34 mouse cellular contexts compared by ENCODE assay signal in genomic region chr1:88158430-88158829, GRCm38 (mm10). TPM values are rescaled to one million over a fixed set of nuclear protein-coding genes. Genes with fewer than 3 reads are reported as not detected.
DNase-seq lines count a peak whose midpoint lies in the region; ATAC-seq and TF ChIP-seq lines count a peak whose summit lies in the region.
"Had no signal": no experiment of that assay in that cellular context is flagged by ENCODE, and none has a peak within 500 bp of the region (broad histone marks: within the 10 kb centered on the region; RNA-seq: fewer than 3 reads in every experiment).

No protein-coding gene starts in this region.

- H3K27ac ChIP-seq in cerebellum, adult 2 months (ENCODE audit: insufficient read depth, low read length), result peak overlapping the region; percentile 51; the same call in 1 of the 2 replicates
- no peak overlapping the region for H3K27ac ChIP-seq in intestine, postnatal 0 days (ENCODE audit: low read depth, low read length)
- no peak overlapping the region for H3K27ac ChIP-seq in stomach, postnatal 0 days (replicated peaks)
- H3K27ac ChIP-seq: embryonic facial prominence, embryonic 10.5 days; embryonic facial prominence, embryonic 15.5 days; forebrain, embryonic 12.5 days; heart, adult 2 months; heart, embryonic 13.5 days; hindbrain, embryonic 10.5 days; hindbrain, embryonic 15.5 days; kidney, embryonic 15.5 days; limb, embryonic 13.5 days; lung, embryonic 15.5 days; neural tube, embryonic 15.5 days had no signal

- H3K4me2 ChIP-seq in intestine, postnatal 0 days (replicated peaks; ENCODE audit: low read depth), result no peak overlapping the region
- no peak overlapping the region for H3K4me2 ChIP-seq in stomach, postnatal 0 days (replicated peaks; ENCODE audit: low read depth)
- H3K4me2 ChIP-seq: embryonic facial prominence, embryonic 15.5 days; forebrain, embryonic 12.5 days; heart, embryonic 13.5 days; hindbrain, embryonic 15.5 days; kidney, embryonic 15.5 days; limb, embryonic 13.5 days; liver, embryonic 11.5 days; lung, embryonic 15.5 days; neural tube, embryonic 15.5 days had no signal

- H3K36me3 ChIP-seq in intestine, postnatal 0 days (ENCODE audit: control insufficient read depth, insufficient read depth), result no peaks in the 10 kb centered on the region
- no peaks in the 10 kb centered on the region for H3K36me3 ChIP-seq in stomach, postnatal 0 days (ENCODE audit: control insufficient read depth, insufficient read depth, low read length)
- H3K36me3 ChIP-seq: embryonic facial prominence, embryonic 10.5 days; embryonic facial prominence, embryonic 15.5 days; forebrain, embryonic 12.5 days; heart, embryonic 13.5 days; hindbrain, embryonic 10.5 days; hindbrain, embryonic 15.5 days; kidney, embryonic 15.5 days; limb, embryonic 13.5 days; lung, embryonic 15.5 days; neural tube, embryonic 15.5 days had no signal

- TF ChIP-seq POLR2A in cerebellum, adult 2 months (IDR thresholded peaks at IDR 0.05; ENCODE audit: borderline replicate concordance, insufficient read depth, low read length), result no peak

- H3K9me3 ChIP-seq in intestine, postnatal 0 days (ENCODE audit: control insufficient read depth), result no peaks in the 10 kb centered on the region
- no peaks in the 10 kb centered on the region for H3K9me3 ChIP-seq in stomach, postnatal 0 days (ENCODE audit: control insufficient read depth, low read length)
- H3K9me3 ChIP-seq: embryonic facial prominence, embryonic 10.5 days; embryonic facial prominence, embryonic 15.5 days; forebrain, embryonic 12.5 days; heart, embryonic 13.5 days; hindbrain, embryonic 10.5 days; hindbrain, embryonic 15.5 days; kidney, embryonic 15.5 days; limb, embryonic 13.5 days; lung, embryonic 15.5 days; neural tube, embryonic 15.5 days had no signal

- ATAC-seq in intestine, postnatal 0 days, result peak; percentile 31
- peak; percentile 98 for ATAC-seq in stomach, postnatal 0 days (ENCODE audit: low FRiP score, low TSS enrichment)

- no peak for TF ChIP-seq EP300 in stomach, postnatal 0 days (optimal IDR thresholded peaks at IDR 0.05)

- H3K4me3 ChIP-seq in cerebellum, adult 2 months (replicated peaks; ENCODE audit: insufficient read depth, low read depth, low read length), result no peak overlapping the region
- H3K4me3 ChIP-seq in intestine, postnatal 0 days (ENCODE audit: low read depth, low read length), result no peak overlapping the region
- no peak overlapping the region for H3K4me3 ChIP-seq in stomach, postnatal 0 days (ENCODE audit: low read depth, low read length)
- H3K4me3 ChIP-seq: embryonic facial prominence, embryonic 10.5 days; embryonic facial prominence, embryonic 15.5 days; forebrain, embryonic 12.5 days; heart, adult 2 months; heart, embryonic 13.5 days; hindbrain, embryonic 10.5 days; hindbrain, embryonic 15.5 days; kidney, embryonic 15.5 days; limb, embryonic 13.5 days; lung, embryonic 15.5 days; neural tube, embryonic 15.5 days had no signal

- no peaks in the 10 kb centered on the region for H3K27me3 ChIP-seq in cerebellum, adult 2 months (ENCODE audit: control insufficient read depth, insufficient read depth, low read length)
- no peaks in the 10 kb centered on the region for H3K27me3 ChIP-seq in intestine, postnatal 0 days (replicated peaks; ENCODE audit: control insufficient read depth, insufficient read depth, low read length)
- no peaks in the 10 kb centered on the region for H3K27me3 ChIP-seq in stomach, postnatal 0 days (ENCODE audit: control insufficient read depth, insufficient read depth, low read length)
- H3K27me3 ChIP-seq: embryonic facial prominence, embryonic 15.5 days; forebrain, embryonic 12.5 days; heart, embryonic 13.5 days; hindbrain, embryonic 15.5 days; kidney, embryonic 15.5 days; limb, embryonic 13.5 days; lung, embryonic 15.5 days; neural tube, embryonic 15.5 days had no signal

- no peak for TF ChIP-seq CTCF in cerebellum, adult 2 months (IDR thresholded peaks at IDR 0.05; ENCODE audit: borderline replicate concordance, insufficient read depth, low read depth, low read length)
- TF ChIP-seq CTCF in intestine, postnatal 0 days (IDR thresholded peaks at IDR 0.05; ENCODE audit: low read depth), result no peak
- TF ChIP-seq CTCF in stomach, postnatal 0 days (IDR thresholded peaks at IDR 0.05; ENCODE audit: low read depth), result no peak

- 5% methylated on average over 2 of the region's 2 CpGs for WGBS in cerebellum, adult 2 months
- 24% methylated on average over 2 of the region's 2 CpGs for WGBS in intestine, postnatal 0 days
- WGBS in stomach, postnatal 0 days, result 39% methylated on average over 2 of the region's 2 CpGs

- H3K9ac ChIP-seq in intestine, postnatal 0 days (ENCODE audit: low read depth, low read length), result no peak overlapping the region
- no peak overlapping the region for H3K9ac ChIP-seq in stomach, postnatal 0 days (ENCODE audit: low read length)
- H3K9ac ChIP-seq: embryonic facial prominence, embryonic 15.5 days; forebrain, embryonic 12.5 days; heart, embryonic 13.5 days; hindbrain, embryonic 15.5 days; kidney, embryonic 15.5 days; limb, embryonic 13.5 days; lung, embryonic 15.5 days; neural tube, embryonic 15.5 days had no signal

- H3K4me1 ChIP-seq in cerebellum, adult 2 months (ENCODE audit: control insufficient read depth, insufficient read depth, low read length), result peaks cover 4% of the 10 kb centered on the region; the same call in 1 of the 2 replicates
- H3K4me1 ChIP-seq in intestine, postnatal 0 days (replicated peaks; ENCODE audit: control insufficient read depth, insufficient read depth, low read length), result no peaks in the 10 kb centered on the region
- H3K4me1 ChIP-seq in stomach, postnatal 0 days (replicated peaks; ENCODE audit: control insufficient read depth, insufficient read depth), result no peaks in the 10 kb centered on the region
- H3K4me1 ChIP-seq: embryonic facial prominence, embryonic 10.5 days; embryonic facial prominence, embryonic 15.5 days; forebrain, embryonic 12.5 days; heart, embryonic 13.5 days; hindbrain, embryonic 10.5 days; hindbrain, embryonic 15.5 days; kidney, embryonic 15.5 days; limb, embryonic 13.5 days; lung, embryonic 15.5 days; neural tube, embryonic 15.5 days had no signal

- peak; percentile 36 to 59 for DNase-seq in cerebellum, adult 2 months
- no peak for DNase-seq in cerebellum, adult 11 months
- peak; percentile 33 for DNase-seq in urinary bladder, postnatal 14 days (ENCODE audit: low spot score)
- no peak for DNase-seq in urinary bladder, adult 2 months (ENCODE audit: low spot score)
- peak; percentile 38 for DNase-seq in stomach, postnatal 0 days (ENCODE audit: low spot score)
- no peak for DNase-seq in kidney, adult 9 months
- DNase-seq in gastrocnemius, postnatal 4 days (ENCODE audit: low spot score in 2 of 2), result no peak
- DNase-seq: adrenal gland, postnatal 25 days; gastrocnemius, postnatal 14 days; heart, adult 2 months; heart, postnatal 14 days; kidney, postnatal 25 days; midbrain, embryonic 14.5 days; retina, postnatal 1 day; right cerebral cortex, postnatal 14 days; thymus, postnatal 14 days had no signal

RNA-seq across cellular contexts. Expression of gene Ugt1a5, which starts 7.4 kb away (rescaled TPM):
- 0.08 TPM in 1 of 2 replicates, not detected in the other for polyA plus RNA-seq in cerebellum, adult 2 months (2012; rRNA removed)
- 2.3 and 5.1 TPM in 2 replicates for polyA plus RNA-seq in urinary bladder, adult 2 months (2012; rRNA removed)
- not detected in 2 replicates for polyA plus RNA-seq in intestine, postnatal 0 days (2015; fragmentation: Nextera tagmentation; extraction: Ambion mirVana)
- not detected in 2 replicates for polyA plus RNA-seq in stomach, postnatal 0 days (2015; fragmentation: Nextera tagmentation; extraction: Ambion mirVana)
- total RNA-seq in gastrocnemius, postnatal 4 days (2021), result under 1 TPM in 1 of 2 experiments, not detected in 1; 0.27 TPM
- total RNA-seq: heart, adult 2 months; layer of hippocampus, postnatal 25 days; left cerebral cortex, postnatal 36 days; megakaryocyte-erythroid progenitor cell, adult 5-6 weeks had no signal
- polyA plus RNA-seq: embryonic facial prominence, embryonic 10.5 days; embryonic facial prominence, embryonic 15.5 days; forebrain, embryonic 12.5 days; heart, adult 2 months; heart, embryonic 13.5 days; hindbrain, embryonic 10.5 days; hindbrain, embryonic 15.5 days; kidney, embryonic 15.5 days; limb, embryonic 13.5 days; liver, embryonic 11.5 days; lung, embryonic 15.5 days; midbrain, embryonic 14.5 days; neural tube, embryonic 15.5 days; stomach, embryonic 14.5 days had no signal

RNA-seq across cellular contexts. Expression of gene Ugt1a6a, which starts 23.8 kb away (rescaled TPM):
- 0.44 and 0.57 TPM in 2 replicates for polyA plus RNA-seq in cerebellum, adult 2 months (2012; rRNA removed)
- polyA plus RNA-seq in urinary bladder, adult 2 months (2012; rRNA removed), result 361 and 412 TPM in 2 replicates
- polyA plus RNA-seq in intestine, postnatal 0 days (2015; fragmentation: Nextera tagmentation; extraction: Ambion mirVana), result 5.7 and 5.8 TPM in 2 replicates
- polyA plus RNA-seq in stomach, postnatal 0 days (2015; fragmentation: Nextera tagmentation; extraction: Ambion mirVana), result 56.5 and 65.8 TPM in 2 replicates
- total RNA-seq in gastrocnemius, postnatal 4 days (2021), result 1 to 10 TPM; 1.9 to 2.0 TPM
- total RNA-seq: megakaryocyte-erythroid progenitor cell, adult 5-6 weeks had no signal

RNA-seq across cellular contexts. Expression of gene Ugt1a2, which starts 42.0 kb away (rescaled TPM):
- polyA plus RNA-seq in cerebellum, adult 2 months (2012; rRNA removed), result not detected in 2 replicates
- polyA plus RNA-seq in urinary bladder, adult 2 months (2012; rRNA removed), result 0.77 and 1.6 TPM in 2 replicates
- 0.05 and 0.16 TPM in 2 replicates for polyA plus RNA-seq in intestine, postnatal 0 days (2015; fragmentation: Nextera tagmentation; extraction: Ambion mirVana)
- 0.12 TPM in 1 of 2 replicates, not detected in the other for polyA plus RNA-seq in stomach, postnatal 0 days (2015; fragmentation: Nextera tagmentation; extraction: Ambion mirVana)
- total RNA-seq in gastrocnemius, postnatal 4 days (2021), result not detected
- total RNA-seq: gastrocnemius, postnatal 14 days; heart, adult 2 months; heart, postnatal 14 days; layer of hippocampus, postnatal 25 days; left cerebral cortex, adult 8-10 months; left cerebral cortex, postnatal 36 days; megakaryocyte-erythroid progenitor cell, adult 5-6 weeks had no signal
- polyA plus RNA-seq: embryonic facial prominence, embryonic 10.5 days; embryonic facial prominence, embryonic 15.5 days; forebrain, embryonic 12.5 days; heart, adult 2 months; heart, embryonic 13.5 days; hindbrain, embryonic 10.5 days; hindbrain, embryonic 15.5 days; limb, embryonic 13.5 days; liver, embryonic 11.5 days; midbrain, embryonic 14.5 days; neural tube, embryonic 15.5 days had no signal

RNA-seq across cellular contexts. Expression of gene Dnajb3, which starts 47.2 kb away (rescaled TPM):
- 2.9 and 3.5 TPM in 2 replicates for polyA plus RNA-seq in cerebellum, adult 2 months (2012; rRNA removed)
- polyA plus RNA-seq in urinary bladder, adult 2 months (2012; rRNA removed), result 1.3 and 1.7 TPM in 2 replicates
- 11.5 and 13.7 TPM in 2 replicates for polyA plus RNA-seq in intestine, postnatal 0 days (2015; fragmentation: Nextera tagmentation; extraction: Ambion mirVana)
- polyA plus RNA-seq in stomach, postnatal 0 days (2015; fragmentation: Nextera tagmentation; extraction: Ambion mirVana), result 7.2 and 8.2 TPM in 2 replicates
- total RNA-seq in gastrocnemius, postnatal 4 days (2021), result 1 to 10 TPM; 3.8 to 4.9 TPM

RNA-seq across cellular contexts. Expression of gene Ugt1a1, which starts 53.3 kb away (rescaled TPM):
- not detected in 2 replicates for polyA plus RNA-seq in cerebellum, adult 2 months (2012; rRNA removed)
- 9.0 and 11.0 TPM in 2 replicates for polyA plus RNA-seq in urinary bladder, adult 2 months (2012; rRNA removed)
- polyA plus RNA-seq in intestine, postnatal 0 days (2015; fragmentation: Nextera tagmentation; extraction: Ambion mirVana), result 80.7 and 84.0 TPM in 2 replicates
- polyA plus RNA-seq in stomach, postnatal 0 days (2015; fragmentation: Nextera tagmentation; extraction: Ambion mirVana), result 23.6 and 24.8 TPM in 2 replicates
- 1 to 10 TPM in 1 of 2 experiments, under 1 TPM in 1; 0.12 to 1.3 TPM for total RNA-seq in gastrocnemius, postnatal 4 days (2021)
- total RNA-seq: heart, adult 2 months; heart, postnatal 14 days; layer of hippocampus, adult 8-10 months; layer of hippocampus, postnatal 25 days; megakaryocyte-erythroid progenitor cell, adult 5-6 weeks had no signal
- polyA plus RNA-seq: embryonic facial prominence, embryonic 10.5 days; forebrain, embryonic 12.5 days; heart, adult 2 months; heart, embryonic 13.5 days; hindbrain, embryonic 10.5 days; hindbrain, embryonic 15.5 days; liver, embryonic 11.5 days; midbrain, embryonic 14.5 days; neural tube, embryonic 15.5 days had no signal

Comparison
In these comparisons a context has a peak if more than half of its experiments do, and no peak if none do; other contexts are left out.
1. DNase-seq: peak in cerebellum, adult 2 months (2 of 2), urinary bladder, postnatal 14 days (single experiment) and stomach, postnatal 0 days (single experiment); none in cerebellum, adult 11 months (single experiment), urinary bladder, adult 2 months (single experiment), kidney, adult 9 months (single experiment) and gastrocnemius, postnatal 4 days (0 of 2).